Mouse (Mus musculus) bone marrow macrophage, adult 2 months (primary cell): ENCODE results near the gene Fpr1. TPM values are rescaled to one million over a fixed set of nuclear protein-coding genes. Genes with fewer than 3 reads are reported as not detected.
"Not testable (repeated sequence)": the region's sequence is repeated elsewhere in the genome, so short reads cannot be mapped to it uniquely, and the experiment has no call there.

Experiments
- H3K27ac ChIP-seq: 2 replicates; pipeline ENCODE4 v1.5.1; 2012; ENCODE audit warnings: low read depth, low read length; ENCODE audit not compliant: insufficient read depth
- H3K4me1 ChIP-seq: 2 replicates; pipeline ENCODE4 v1.6.1; 2012; ENCODE audit warnings: low read length; ENCODE audit not compliant: control insufficient read depth, insufficient read depth
- H3K4me3 ChIP-seq: 2 replicates; pipeline ENCODE4 v1.5.1; 2012; ENCODE audit warnings: mild to moderate bottlenecking, low read length, moderate library complexity; ENCODE audit not compliant: insufficient read depth
- CTCF ChIP-seq: IDR thresholded peaks from 2 replicates; pipeline ENCODE4 v1.5.1; 2012; ENCODE audit warnings: low read depth, mild to moderate bottlenecking, low read length, moderate library complexity
- POLR2A ChIP-seq: IDR thresholded peaks from 2 replicates; pipeline ENCODE4 v1.6.1; 2012; ENCODE audit warnings: mild to moderate bottlenecking, low read depth, low read length, borderline replicate concordance
- polyA plus RNA-seq: library from polyadenylated mRNA; stranded (reverse); fragments of >200 nt; gene quantifications from 2 replicates; pipeline ENCODE4 v1.2.4, GENCODE M21; 2012; ENCODE audit not compliant: missing spikeins, insufficient read depth, insufficient read length

Fpr1 gene
- 17.9 and 19.5 TPM in 2 replicates for polyA plus RNA-seq

DNA sequence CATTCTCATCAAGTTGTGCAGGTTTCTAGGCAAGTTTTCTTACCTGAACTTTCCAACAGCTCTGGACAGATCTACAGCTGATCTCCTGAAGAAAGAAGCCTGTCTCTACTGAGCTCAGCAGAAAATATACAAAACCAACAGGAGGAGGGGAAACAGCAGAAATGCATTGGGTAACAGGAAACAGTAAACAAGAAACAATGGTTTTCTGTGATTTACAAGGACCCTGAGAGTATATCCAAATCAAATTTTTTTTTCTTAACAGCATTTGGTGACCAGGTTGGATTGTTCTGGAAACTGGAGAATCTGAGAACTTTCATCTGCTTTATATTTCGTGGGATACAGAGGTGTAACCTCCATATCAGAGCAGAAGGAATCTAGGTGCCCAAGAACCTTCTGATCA is at the start of gene Fpr1:
Gene Fpr1, minus strand, starts transcription at position 101 of the 400 bp plus-strand sequence.
- TF ChIP-seq POLR2A (no peak), CTCF (no peak)
- Histone ChIP-seq H3K27ac (peak within 1 kb of the TSS; percentile 15; the same call in 1 of the 2 replicates), H3K4me1 (peaks cover 41% of the 10 kb centered on the region), H3K4me3 (peak within 1 kb of the TSS; percentile 21; the same call in 1 of the 2 replicates)

DNA sequence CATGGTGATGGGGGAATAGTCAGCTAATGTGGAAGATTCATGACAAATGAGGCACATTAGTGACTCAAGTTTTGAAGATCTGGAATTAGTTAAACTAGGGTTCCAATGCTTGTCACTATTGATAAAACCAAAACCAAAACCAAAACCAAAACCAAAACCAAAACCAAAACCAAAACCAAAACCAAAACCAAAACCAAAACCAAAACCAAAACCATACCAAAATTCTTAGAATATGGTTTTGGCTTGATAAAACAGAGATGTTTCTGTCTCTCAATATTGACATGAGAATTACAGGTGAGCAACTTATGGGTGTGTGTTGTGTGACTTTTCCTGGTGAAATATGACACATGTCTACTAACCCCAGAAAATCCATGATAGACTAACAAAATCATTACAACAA is 34.0 kb upstream of the Fpr1 start:
- TF ChIP-seq CTCF (no peak), POLR2A (no peak)
- Histone ChIP-seq H3K4me1 (no peaks in the 10 kb centered on the region), H3K27ac (no peak overlapping the region), H3K4me3 (no peak overlapping the region)

DNA sequence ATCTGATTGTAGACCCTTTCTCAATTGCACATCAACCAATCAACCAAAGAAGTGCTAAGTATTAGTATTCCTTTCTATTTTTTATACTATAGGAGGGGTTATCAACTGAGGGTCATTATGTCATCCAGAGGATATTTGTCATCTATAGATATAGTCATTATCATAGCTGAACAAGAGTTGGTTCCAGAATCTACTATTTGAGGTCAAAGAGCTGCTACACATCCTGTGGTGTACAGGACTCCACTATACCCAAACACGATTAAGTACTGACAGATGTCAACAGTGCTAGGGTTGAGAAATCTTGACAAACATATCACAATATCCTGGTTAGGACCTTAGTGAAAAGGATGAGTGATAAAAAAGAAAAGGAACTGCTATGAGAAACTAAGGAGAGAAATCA is 33.6 kb upstream of the Fpr1 start:
- Histone ChIP-seq H3K27ac (no peak overlapping the region), H3K4me3 (no peak overlapping the region), H3K4me1 (no peaks in the 10 kb centered on the region)
- TF ChIP-seq POLR2A (no peak), CTCF (no peak)

DNA sequence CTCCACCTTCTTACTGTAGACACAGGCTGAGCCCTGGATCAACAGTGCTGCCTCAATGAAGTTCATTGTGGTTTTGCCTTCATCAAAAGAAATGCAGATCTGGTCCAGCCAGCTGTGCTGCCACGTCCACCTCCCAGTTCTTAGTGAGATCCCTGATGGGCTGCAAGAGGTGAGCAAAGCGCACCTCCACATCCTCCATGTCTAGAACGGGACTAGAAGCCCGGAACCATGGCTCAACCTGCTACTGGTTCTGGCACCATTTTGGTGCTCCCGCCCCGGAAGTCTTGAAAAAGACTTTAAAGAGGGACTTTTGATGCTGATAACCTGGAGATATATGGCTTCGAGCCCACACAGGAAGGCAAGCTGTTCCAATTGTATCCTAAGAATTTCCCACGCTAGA is 28.9 kb upstream of the Fpr1 start:
- not testable (repeated sequence) for H3K4me1 ChIP-seq, H3K27ac ChIP-seq, H3K4me3 ChIP-seq

DNA sequence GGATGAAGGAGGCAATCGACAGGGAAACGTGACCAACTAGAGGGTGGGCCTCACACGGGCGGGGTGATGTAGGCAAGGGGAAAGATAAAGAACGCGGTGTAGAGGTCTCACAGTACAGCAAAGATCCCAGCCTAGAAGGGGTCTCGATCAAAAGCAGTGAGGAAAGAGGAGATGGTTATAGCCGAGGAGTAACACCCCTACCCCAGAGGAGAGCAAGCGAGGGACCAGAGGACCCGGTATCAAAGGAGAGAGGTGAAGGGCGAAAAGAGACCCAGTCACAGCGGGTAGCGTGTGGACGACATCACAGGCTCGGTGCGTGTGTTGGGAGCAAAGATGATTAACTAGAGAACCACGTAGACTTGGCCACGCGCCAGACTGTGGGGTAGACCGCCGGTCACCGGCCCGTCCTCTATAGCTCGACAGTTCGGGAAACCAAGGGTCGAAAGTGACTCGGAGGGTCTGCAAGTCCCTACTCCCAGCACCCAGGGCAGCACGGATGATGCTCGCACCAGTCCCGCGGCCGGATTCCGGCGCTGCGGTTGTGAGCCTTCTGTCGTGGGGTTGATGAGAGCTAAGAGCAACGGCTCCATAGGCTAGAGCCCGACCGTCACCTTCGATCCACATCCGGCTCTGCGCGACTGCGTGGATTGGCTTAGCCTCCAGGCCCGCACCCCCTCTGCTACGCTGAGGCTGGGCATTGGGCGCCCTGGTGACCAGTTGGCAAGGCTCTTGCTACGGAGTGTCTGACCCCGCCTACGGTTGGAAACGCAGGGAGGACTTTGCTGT is 26.1 kb upstream of the Fpr1 start:
- Histone ChIP-seq H3K27ac (no peak overlapping the region), H3K4me1 (no peaks in the 10 kb centered on the region), H3K4me3 (peak overlapping the region; percentile 36)
- TF ChIP-seq POLR2A (no peak), CTCF (no peak)

DNA sequence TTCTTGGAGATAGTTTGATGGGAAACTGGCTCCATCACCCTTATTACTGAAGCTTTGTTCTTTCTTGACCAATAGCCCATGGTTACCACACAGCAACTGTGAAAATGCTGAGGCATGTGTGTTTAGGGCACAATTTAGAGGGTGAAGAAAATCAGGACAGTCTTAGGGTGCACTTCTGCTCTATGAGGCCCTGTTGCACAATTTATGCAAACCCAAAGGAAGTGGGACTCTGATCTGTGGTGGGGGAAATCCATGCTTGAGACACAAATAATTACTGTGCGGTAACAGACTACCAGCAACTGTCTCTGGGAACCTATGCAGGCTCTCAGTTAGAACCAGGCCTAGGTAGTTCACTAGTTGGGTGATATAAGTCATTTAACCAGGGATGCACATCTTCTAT is 17.0 kb upstream of the Fpr1 start:
- Histone ChIP-seq H3K4me3 (no peak overlapping the region), H3K27ac (peak overlapping the region; percentile 68), H3K4me1 (peaks cover 17% of the 10 kb centered on the region)
- TF ChIP-seq CTCF (no peak), POLR2A (no peak)

DNA sequence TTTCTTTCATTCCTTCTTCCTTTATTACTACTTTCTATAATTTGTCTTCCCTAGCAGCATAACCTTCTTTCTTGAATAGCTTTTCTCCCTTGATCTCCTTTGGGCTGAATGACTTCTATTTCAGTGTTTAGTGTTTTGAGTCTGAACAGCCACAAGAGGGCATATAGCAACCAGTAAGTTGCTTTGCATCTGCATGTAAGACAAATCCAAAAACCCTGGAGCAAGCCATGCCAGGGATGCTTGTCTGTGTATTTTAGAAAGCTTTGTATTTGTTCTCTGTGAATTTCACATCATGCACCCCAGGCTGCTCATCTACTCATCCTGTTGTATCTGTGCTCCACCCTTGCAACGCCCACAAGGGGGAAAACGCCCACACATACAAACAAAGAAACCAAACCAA is 15.5 kb upstream of the Fpr1 start:
- no peak overlapping the region for H3K27ac ChIP-seq
- peaks cover 21% of the 10 kb centered on the region for H3K4me1 ChIP-seq
- TF ChIP-seq POLR2A (no peak), CTCF (no peak)
- no peak overlapping the region for H3K4me3 ChIP-seq

DNA sequence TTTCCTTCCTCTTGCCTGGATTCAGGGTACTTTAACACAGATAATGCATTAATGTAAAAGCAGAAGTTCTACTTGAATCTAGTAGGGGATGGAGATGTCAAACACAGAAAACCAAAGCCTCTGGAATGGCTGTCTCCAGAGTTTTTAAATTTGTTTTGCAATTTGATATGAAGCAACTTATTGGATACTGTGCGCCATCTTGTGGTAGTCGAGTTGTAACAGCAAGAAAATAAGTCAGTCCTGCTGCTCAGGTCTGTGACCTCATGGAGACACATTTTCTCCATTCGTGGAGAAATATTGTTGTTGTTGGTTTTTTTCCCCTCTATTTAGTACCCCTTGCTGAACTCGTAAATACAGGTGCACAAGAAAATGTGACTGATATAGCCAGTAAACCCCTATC is 12.3 kb upstream of the Fpr1 start:
- H3K4me1 ChIP-seq = peaks cover 17% of the 10 kb centered on the region
- no peak overlapping the region for H3K4me3 ChIP-seq
- TF ChIP-seq CTCF (no peak), POLR2A (no peak)
- H3K27ac ChIP-seq = no peak overlapping the region

DNA sequence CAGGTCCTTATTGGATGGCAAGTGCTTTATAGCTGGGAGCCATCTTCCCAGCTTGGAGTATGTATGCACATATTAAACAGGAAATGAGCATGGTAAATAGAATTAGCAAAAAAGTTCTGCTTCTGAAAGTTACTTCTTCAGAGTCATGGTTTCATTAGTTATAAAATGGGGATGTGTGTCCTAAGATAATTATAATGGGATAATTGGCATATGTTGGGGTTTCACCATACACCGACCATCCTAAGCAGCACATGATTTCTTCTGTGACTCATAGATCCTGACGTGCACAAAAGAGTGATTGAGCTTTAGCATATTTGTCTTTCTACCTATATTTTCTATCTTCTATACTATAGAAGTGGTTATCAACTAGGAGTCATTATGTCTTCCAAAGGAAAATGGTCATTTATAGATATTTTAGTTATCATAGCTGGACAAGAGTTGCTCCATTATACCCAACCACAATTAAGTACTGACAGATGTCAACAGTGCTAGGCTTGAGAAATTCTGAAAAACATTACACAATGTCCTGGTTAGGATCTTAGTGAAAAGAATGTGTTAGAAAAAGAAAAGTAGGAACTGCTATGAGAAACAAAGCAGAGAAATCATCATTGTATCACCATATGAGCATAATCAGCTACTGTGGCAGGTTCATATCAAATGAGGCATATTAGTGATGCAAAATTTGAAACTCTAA is 6.1 kb upstream of the Fpr1 start:
- Histone ChIP-seq H3K27ac (peak overlapping the region; percentile 61), H3K4me3 (no peak overlapping the region), H3K4me1 (peaks cover 26% of the 10 kb centered on the region)
- TF ChIP-seq CTCF = no peak
- no peak for TF ChIP-seq POLR2A

DNA sequence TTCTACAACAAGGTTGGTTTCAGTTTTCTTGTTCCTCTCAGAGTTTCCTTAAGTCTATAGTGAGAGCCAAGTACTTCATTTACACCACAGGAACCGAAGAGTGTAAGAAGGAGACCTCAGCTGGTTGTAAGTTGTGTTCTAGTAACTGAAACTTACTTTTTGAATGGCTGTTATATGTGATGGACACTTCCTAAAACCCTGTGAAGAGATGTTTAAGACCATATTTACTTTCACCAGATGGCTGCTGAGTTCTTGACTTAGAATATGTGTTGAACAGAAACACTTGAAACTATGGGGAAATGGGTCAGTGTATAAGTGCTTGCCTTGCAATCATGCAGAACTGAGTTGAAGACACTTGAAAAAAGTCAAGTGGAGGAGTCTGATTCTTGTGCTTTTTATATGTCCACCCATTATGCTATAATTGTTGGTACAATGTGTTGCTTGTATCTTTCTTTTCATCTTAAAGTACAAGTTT is 4.1 kb upstream of the Fpr1 start, which contains the start of the genes Fpr2 and Fpr3:
Gene Fpr2, plus strand, starts transcription at position 51 of the 475 bp plus-strand sequence.
Gene Fpr3, plus strand, starts transcription at position 79 of the 475 bp plus-strand sequence.
- Histone ChIP-seq H3K4me3 (no peak within 1 kb of the TSS), H3K4me1 (peaks cover 34% of the 10 kb centered on the region), H3K27ac (peak within 1 kb of the TSS; percentile 19; the same call in 1 of the 2 replicates)
- TF ChIP-seq POLR2A = no peak
- TF ChIP-seq CTCF = no peak

DNA sequence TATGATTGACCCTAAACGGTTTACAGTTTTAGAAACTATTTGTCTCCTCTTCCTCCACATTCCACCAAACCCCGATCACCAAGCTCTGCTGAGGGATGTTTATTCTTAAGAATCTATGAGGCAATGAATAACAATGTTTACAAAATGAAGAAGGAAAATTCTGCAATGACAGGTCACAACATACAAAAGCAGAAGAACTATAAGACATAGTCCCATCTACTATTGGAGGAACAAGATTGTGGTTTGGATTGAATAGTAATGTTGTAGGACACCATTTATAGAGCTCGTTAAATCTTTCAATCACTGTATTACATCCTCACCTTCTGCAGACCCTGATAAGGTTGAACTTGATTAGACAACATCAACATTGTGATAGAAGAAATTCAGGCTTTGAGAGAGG is 1.1 kb downstream of the Fpr1 start:
- TF ChIP-seq CTCF (no peak), POLR2A (no peak)
- peak overlapping the region; percentile 21; the same call in 1 of the 2 replicates for H3K4me3 ChIP-seq
- H3K4me1 ChIP-seq = peaks cover 45% of the 10 kb centered on the region
- H3K27ac ChIP-seq = peak overlapping the region; percentile 51
